Mouse (Mus musculus): ENCODE measurements around the gene Ccdc9b. TPM values are rescaled to one million over a fixed set of nuclear protein-coding genes. Genes with fewer than 3 reads are reported as not detected.
A peak's percentile ranks its signal among the peaks of the same experiment; 100 is the strongest.

Gene Ccdc9b
- polyA plus RNA-seq, 1 experiment from 2014 or later, result 2.4 TPM

DNA sequence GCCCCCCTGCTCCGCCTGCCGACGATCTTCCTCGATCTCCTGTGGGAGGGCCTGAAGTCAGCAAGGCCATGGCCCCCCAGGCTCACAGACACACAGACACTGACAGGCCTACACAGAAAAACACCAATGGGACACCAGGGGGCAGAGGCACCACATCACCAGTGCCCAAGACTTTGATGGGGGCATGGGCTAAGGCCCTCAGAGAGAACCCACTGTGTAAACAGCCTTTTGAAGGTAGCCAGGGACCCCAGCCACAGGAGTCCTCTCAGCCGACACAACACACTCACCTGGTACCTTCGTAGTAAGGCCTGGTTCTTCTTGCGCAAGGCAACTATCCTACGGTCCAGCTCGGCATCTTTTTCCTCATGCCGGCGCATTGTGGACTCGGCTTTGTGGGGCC is 1.1 kb downstream of the Ccdc9b start:
- 68% methylated on average over 12 of the region's 12 CpGs for WGBS
- H3K36me3 ChIP-seq, result 0 out of 2 replicates have a peak, but pooled peaks cover 11% of the 10 kb centered on the region
- 0 out of 2 replicates have a peak, but pooled peaks cover 6% of the 10 kb centered on the region for H3K27me3 ChIP-seq
- peaks cover 51% of the 10 kb centered on the region for H3K4me1 ChIP-seq (replicated peaks)
- H3K4me2 ChIP-seq, result peak overlapping the region; percentile 61
- 0 out of 2 replicates have a peak overlapping the region, but pooled peaks have one; percentile 18 for H3K9ac ChIP-seq
- peak overlapping the region; percentile 96 for H3K27ac ChIP-seq
- no peaks in the 10 kb centered on the region for H3K9me3 ChIP-seq (replicated peaks)
- no peak for ATAC-seq (replicated peaks; ENCODE audit: insufficient number of reproducible peaks, insufficient read depth, low FRiP score, low read depth)
- H3K4me3 ChIP-seq, result peak overlapping the region; percentile 35

DNA sequence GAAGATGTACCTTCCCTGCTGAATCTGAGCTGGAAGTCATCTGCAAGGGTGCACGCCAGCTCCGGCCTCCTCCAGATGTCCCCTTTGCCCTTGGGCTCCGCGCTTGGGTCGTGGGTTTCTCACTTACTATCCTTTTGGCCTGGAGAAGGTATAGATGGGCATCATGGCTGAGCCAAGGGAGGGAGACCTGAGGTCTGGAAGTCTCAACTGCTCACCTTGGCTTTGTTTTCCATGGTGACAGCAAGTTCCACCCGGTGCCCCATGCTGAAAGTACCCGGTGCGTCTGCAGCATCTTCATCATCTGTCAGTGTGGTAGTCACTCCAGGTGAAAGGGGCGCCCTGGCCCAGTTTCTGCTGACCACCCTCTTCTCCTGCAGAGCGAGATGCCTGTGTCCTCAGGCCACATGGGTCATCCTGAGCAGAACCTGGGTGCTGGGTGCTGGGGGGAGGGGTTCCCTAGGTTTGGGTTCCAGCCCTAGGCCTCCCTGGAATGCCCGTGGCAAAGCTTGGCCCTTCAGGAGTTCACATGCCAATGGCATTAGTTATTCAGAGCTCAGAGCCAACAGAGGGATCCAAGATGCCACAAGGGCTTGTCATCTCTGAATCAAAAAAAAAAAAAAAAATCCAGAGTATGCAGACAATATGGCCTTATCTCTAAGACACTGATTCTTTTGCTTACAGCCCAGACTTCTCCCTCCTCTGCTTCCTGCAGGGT is 2.0 kb downstream of the Ccdc9b start:
- no peaks in the 10 kb centered on the region for H3K9me3 ChIP-seq (replicated peaks)
- peaks cover 54% of the 10 kb centered on the region for H3K4me1 ChIP-seq (replicated peaks)
- WGBS, result 83% methylated on average over 11 of the region's 11 CpGs
- no peak overlapping the region for H3K4me2 ChIP-seq
- peak overlapping the region; percentile 96 for H3K27ac ChIP-seq
- ATAC-seq (replicated peaks; ENCODE audit: insufficient number of reproducible peaks, insufficient read depth, low FRiP score, low read depth), result no peak
- peak overlapping the region; percentile 18; the same call in 1 of the 2 replicates for H3K9ac ChIP-seq
- 0 out of 2 replicates have a peak, but pooled peaks cover 6% of the 10 kb centered on the region for H3K27me3 ChIP-seq
- H3K4me3 ChIP-seq, result no peak overlapping the region
- 0 out of 2 replicates have a peak, but pooled peaks cover 11% of the 10 kb centered on the region for H3K36me3 ChIP-seq

DNA sequence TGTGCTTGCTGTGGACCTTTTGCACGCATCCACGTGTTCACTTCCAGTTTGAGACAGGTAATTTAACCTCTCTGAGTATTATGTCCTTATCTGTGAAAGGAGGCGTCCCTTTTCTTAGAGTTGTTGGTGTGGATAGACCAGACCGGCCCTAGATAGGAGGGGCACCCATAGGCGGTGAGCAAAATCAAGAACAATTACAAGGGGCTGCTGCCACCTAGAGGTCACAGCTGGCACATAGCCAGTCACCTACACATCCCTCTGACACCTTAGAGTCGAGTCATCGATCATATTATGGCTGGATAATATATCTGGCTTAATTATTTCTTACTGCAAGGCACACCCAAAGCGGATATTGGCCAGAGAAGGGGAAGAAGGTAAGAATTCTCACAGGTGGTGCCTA is 2.6 kb downstream of the Ccdc9b start:
- Histone ChIP-seq H3K27me3 (0 out of 2 replicates have a peak, but pooled peaks cover 6% of the 10 kb centered on the region), H3K36me3 (0 out of 2 replicates have a peak, but pooled peaks cover 11% of the 10 kb centered on the region), H3K27ac (no peak overlapping the region), H3K9me3 (replicated peaks) (no peaks in the 10 kb centered on the region), H3K4me1 (replicated peaks) (peaks cover 54% of the 10 kb centered on the region), H3K9ac (no peak overlapping the region), H3K4me3 (no peak overlapping the region), H3K4me2 (no peak overlapping the region)
- WGBS, result 12% methylated on average over 8 of the region's 8 CpGs
- no peak for ATAC-seq (replicated peaks; ENCODE audit: insufficient number of reproducible peaks, insufficient read depth, low FRiP score, low read depth)

DNA sequence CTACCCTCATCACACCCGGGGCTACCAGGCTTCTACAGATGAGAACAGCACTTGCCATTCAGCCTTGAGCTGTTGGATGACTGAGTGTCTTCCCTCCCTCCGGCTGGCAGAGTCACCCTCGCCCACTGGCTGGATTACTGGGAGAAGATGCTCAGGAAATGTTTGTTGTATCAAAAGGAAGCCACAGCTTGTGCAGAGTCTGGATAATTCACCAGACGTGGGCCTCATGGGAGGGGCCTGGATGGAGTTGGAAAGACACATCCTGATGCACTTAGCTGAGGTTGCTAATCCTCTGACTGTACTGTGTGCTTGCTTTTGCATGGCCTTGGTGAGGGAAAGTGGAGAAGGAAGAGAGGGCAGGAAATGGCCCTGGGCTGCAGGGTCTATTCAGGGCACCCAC is 6.4 kb downstream of the Ccdc9b start:
- peaks cover 44% of the 10 kb centered on the region for H3K4me1 ChIP-seq (replicated peaks)
- H3K4me3 ChIP-seq, result no peak overlapping the region
- 0 out of 2 replicates have a peak, but pooled peaks cover 11% of the 10 kb centered on the region for H3K36me3 ChIP-seq
- H3K9ac ChIP-seq, result no peak overlapping the region
- H3K4me2 ChIP-seq, result no peak overlapping the region
- WGBS, result 67% methylated on average over 4 of the region's 4 CpGs
- H3K27ac ChIP-seq, result no peak overlapping the region
- H3K27me3 ChIP-seq, result 0 out of 2 replicates have a peak, but pooled peaks cover 6% of the 10 kb centered on the region
- H3K9me3 ChIP-seq (replicated peaks), result no peaks in the 10 kb centered on the region
- no peak for ATAC-seq (replicated peaks; ENCODE audit: insufficient number of reproducible peaks, insufficient read depth, low FRiP score, low read depth)

DNA sequence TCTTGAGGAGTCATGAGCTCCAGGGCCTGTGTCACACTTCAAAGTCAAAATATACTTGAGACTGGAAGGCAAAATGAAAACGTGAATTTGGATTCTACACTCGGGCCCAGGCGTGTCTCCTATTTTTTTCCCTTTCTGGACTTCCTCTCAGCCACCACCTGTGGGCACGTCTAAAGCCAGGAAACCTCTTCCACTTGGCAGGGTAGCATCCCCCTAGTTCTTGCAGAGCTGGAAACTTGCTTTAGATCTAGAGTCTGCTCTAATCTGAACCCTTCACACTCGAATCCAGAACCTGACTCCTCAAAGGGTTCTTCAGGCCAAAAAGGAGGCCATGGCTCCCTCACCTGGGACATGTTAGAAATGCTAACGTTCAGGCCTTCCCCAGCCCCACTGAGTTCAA is 7.1 kb downstream of the Ccdc9b start:
- Histone ChIP-seq H3K4me2 (no peak overlapping the region), H3K36me3 (0 out of 2 replicates have a peak, but pooled peaks cover 11% of the 10 kb centered on the region), H3K4me3 (no peak overlapping the region), H3K4me1 (replicated peaks) (peaks cover 42% of the 10 kb centered on the region), H3K9me3 (replicated peaks) (no peaks in the 10 kb centered on the region), H3K27ac (no peak overlapping the region), H3K27me3 (0 out of 2 replicates have a peak, but pooled peaks cover 6% of the 10 kb centered on the region), H3K9ac (no peak overlapping the region)
- WGBS, result 77% methylated on average over 6 of the region's 6 CpGs
- no peak for ATAC-seq (replicated peaks; ENCODE audit: insufficient number of reproducible peaks, insufficient read depth, low FRiP score, low read depth)

DNA sequence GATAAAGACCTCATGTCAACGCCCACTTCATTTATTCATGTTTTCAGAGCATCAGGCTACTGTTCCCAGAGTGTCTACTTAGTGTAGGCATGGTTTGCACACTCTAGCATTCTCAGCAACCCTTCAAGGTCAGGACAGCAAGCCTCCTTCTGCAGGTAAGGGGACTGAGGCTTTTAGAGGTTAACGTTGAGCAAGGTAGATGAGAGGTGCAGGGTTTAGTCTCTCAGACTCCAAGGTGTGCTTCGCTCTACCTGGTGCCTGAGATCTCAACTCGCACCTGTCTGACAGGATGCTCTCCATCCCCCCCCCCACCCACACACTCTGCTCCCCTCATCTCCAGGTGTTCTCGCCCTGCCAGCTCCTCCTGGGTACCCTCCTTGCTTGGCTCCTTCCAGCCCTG is 8.3 kb downstream of the Ccdc9b start:
- 86% methylated on average over 5 of the region's 5 CpGs for WGBS
- Histone ChIP-seq H3K9me3 (replicated peaks) (no peaks in the 10 kb centered on the region), H3K4me3 (no peak overlapping the region)

DNA sequence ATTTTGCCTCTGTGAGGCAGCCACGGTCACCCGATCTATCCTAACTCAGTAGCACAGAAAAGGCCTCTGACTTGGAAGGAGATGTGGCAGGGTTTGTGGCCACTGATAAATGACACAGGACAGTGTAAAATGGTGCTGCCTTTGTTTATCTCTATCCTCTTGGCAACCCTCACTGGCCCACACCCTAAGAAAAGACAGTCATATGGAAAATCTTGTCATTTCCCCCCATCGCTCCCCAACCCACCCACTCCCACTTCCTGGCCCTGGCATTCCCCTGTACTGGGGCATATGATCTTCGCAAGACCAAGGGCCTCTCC is 9.7 kb downstream of the Ccdc9b start:
- Histone ChIP-seq H3K4me1 (replicated peaks) (peaks cover 57% of the 10 kb centered on the region), H3K9me3 (replicated peaks) (no peaks in the 10 kb centered on the region), H3K27ac (peak overlapping the region; percentile 93), H3K27me3 (0 out of 2 replicates have a peak, but pooled peaks cover 1% of the 10 kb centered on the region), H3K36me3 (0 out of 2 replicates have a peak, but pooled peaks cover 13% of the 10 kb centered on the region), H3K4me2 (no peak overlapping the region), H3K4me3 (no peak overlapping the region), H3K9ac (0 out of 2 replicates have a peak overlapping the region, but pooled peaks have one; percentile 32)
- 0 out of 2 replicates have a peak, but pooled peaks have one; percentile 20 for ATAC-seq (replicated peaks; ENCODE audit: insufficient number of reproducible peaks, insufficient read depth, low FRiP score, low read depth)
- WGBS, result 52% methylated on average over 4 of the region's 4 CpGs

More for the DNA sequence above, 8.3 kb downstream of the Ccdc9b start:
- H3K27ac ChIP-seq, result no peak overlapping the region
- no peak overlapping the region for H3K9ac ChIP-seq
- H3K27me3 ChIP-seq, result 0 out of 2 replicates have a peak, but pooled peaks cover 6% of the 10 kb centered on the region
- no peak for ATAC-seq (replicated peaks; ENCODE audit: insufficient number of reproducible peaks, insufficient read depth, low FRiP score, low read depth)
- H3K4me1 ChIP-seq (replicated peaks), result peaks cover 44% of the 10 kb centered on the region
- 0 out of 2 replicates have a peak, but pooled peaks cover 16% of the 10 kb centered on the region for H3K36me3 ChIP-seq
- no peak overlapping the region for H3K4me2 ChIP-seq

DNA sequence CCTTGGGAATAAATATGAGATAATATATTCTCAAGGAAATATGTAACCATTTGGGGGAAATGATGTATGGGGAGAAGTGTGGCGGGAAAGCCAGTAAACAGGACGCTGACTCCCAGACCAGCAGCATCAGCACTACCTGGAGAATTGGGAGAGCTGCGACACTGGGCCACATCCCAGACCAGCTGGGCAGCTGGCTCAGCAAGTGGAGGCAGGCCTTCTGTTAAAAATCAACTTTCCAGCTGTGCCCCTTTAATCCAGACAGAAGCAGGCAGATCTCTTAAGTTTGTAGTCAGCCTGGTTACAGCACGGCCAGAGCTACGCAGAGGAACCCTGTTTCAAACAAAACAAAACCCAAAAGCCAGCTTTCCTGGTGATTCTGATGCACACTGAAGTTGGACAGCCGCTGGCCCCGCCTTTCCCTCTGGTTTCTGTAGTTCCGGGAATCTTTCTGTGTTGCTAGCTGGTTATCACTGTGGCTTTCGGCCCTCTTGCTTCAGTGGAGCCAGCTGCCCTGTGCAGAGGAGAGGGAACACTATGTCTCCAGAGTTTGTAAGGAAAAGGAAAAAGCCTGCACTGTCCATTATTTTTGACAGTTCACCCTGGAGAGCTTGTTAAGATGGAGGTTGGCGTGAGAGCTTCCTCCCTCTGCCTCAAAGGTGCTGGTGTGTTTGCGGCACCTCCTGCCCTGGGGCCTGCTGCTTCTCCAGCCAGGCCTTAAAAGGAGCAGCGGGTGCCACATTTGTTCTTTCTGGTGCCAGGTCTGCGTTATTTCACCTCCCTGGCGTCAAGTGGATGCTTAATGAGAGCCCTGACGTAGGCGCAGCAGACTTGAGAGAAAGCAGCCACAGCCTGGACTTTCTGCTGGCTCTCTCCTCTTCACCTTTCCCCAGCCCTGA is 10.3 kb downstream of the Ccdc9b start:
- peak; percentile 34; the same call in 1 of the 2 replicates for ATAC-seq (replicated peaks; ENCODE audit: insufficient number of reproducible peaks, insufficient read depth, low FRiP score, low read depth)
- Histone ChIP-seq H3K4me2 (peak overlapping the region; percentile 19), H3K4me1 (replicated peaks) (peaks cover 63% of the 10 kb centered on the region), H3K27ac (peak overlapping the region; percentile 93), H3K27me3 (no peaks in the 10 kb centered on the region), H3K36me3 (0 out of 2 replicates have a peak, but pooled peaks cover 7% of the 10 kb centered on the region), H3K9ac (peak overlapping the region; percentile 32; the same call in 1 of the 2 replicates), H3K4me3 (no peak overlapping the region), H3K9me3 (replicated peaks) (no peaks in the 10 kb centered on the region)
- 45% methylated on average over 16 of the region's 16 CpGs for WGBS

DNA sequence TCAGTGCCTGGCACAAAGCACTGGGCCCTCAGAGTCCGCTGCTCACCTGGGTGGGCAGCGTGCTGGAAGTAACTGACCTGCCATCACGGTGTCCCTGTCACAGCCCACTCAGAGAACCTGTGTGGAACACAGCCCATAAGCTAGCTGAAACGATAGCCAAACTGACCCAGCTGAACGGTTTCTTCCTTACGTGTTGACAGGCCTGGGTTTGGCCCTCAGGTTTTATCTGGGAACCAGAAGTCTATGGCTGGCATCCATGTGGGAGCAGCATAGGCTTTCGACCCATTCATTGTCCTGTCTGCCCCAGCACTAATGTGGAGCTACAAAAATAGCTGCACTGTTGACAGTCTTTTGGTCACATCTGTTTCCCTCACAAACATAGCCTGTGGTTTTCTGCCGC is 12.0 kb downstream of the Ccdc9b start:
- Histone ChIP-seq H3K36me3 (0 out of 2 replicates have a peak, but pooled peaks cover 6% of the 10 kb centered on the region), H3K9ac (peak overlapping the region; percentile 41; the same call in 1 of the 2 replicates), H3K27me3 (no peaks in the 10 kb centered on the region), H3K4me1 (replicated peaks) (peaks cover 63% of the 10 kb centered on the region), H3K27ac (peak overlapping the region; percentile 93), H3K4me2 (peak overlapping the region; percentile 91), H3K9me3 (replicated peaks) (no peaks in the 10 kb centered on the region), H3K4me3 (peak overlapping the region; percentile 12)
- ATAC-seq (replicated peaks; ENCODE audit: insufficient number of reproducible peaks, insufficient read depth, low FRiP score, low read depth), result peak; percentile 30; the same call in 1 of the 2 replicates
- 29% methylated on average over 8 of the region's 8 CpGs for WGBS

DNA sequence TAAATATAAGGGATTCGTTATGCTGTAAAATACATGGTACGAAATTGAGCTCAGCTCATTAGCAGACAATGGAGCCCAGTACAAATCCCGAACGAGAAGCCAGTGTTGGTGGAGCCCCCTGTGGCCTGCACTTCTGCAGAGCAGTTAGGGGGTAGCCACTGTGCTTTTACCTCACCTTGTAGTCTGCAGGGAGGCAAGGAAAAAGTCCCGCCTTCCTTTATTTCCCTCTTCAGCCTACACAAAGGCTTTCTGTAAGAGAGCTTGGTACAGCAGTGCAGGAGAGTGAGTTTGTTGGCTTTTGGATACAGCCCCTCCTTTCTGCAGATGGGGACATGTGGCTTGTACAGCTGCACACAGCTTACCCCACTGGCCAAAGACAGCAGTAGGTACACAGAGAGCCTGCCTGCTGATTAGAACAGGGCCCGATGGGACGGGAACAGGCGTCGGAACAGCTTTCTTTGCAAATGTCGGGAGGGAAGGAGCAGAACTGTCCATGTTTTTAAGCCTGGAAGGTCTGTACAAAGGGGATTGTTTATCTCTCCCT is 13.0 kb downstream of the Ccdc9b start:
- H3K4me3 ChIP-seq, result peak overlapping the region; percentile 12
- H3K4me1 ChIP-seq (replicated peaks), result peaks cover 73% of the 10 kb centered on the region
- H3K27me3 ChIP-seq, result peaks cover 5% of the 10 kb centered on the region
- WGBS, result 51% methylated on average over 10 of the region's 10 CpGs
- H3K27ac ChIP-seq, result peak overlapping the region; percentile 93
- H3K9me3 ChIP-seq (replicated peaks), result no peaks in the 10 kb centered on the region
- 0 out of 2 replicates have a peak, but pooled peaks cover 6% of the 10 kb centered on the region for H3K36me3 ChIP-seq
- H3K4me2 ChIP-seq, result peak overlapping the region; percentile 91
- peak overlapping the region; percentile 41 for H3K9ac ChIP-seq
- ATAC-seq (replicated peaks; ENCODE audit: insufficient number of reproducible peaks, insufficient read depth, low FRiP score, low read depth), result no peak
